Mouse (Mus musculus): ENCODE measurements at regions not wholly inside any gene's neighbourhood (a gene's known extent, or its start where the extent isn't known, plus 50 kb on each side); places are given as distances from the start of the nearest gene placed in this dataset.

GRCm38 (mm10) chr14:71192486-71192885, 592.9 kb upstream of the Fam160b2 start:
- no peak for TF ChIP-seq GATA1 (IDR thresholded peaks at IDR 0.05; ENCODE audit: low read length)

GRCm38 (mm10) chr14:71189360-71189759, 589.7 kb upstream of the Fam160b2 start:
- TF ChIP-seq GATA1 (IDR thresholded peaks at IDR 0.05; ENCODE audit: low read length) = no peak

- no peak for TF ChIP-seq GATA1 (IDR thresholded peaks at IDR 0.05; ENCODE audit: low read length)
Measured at GRCm38 (mm10) chr14:71177341-71177740, 577.7 kb upstream of the Fam160b2 start.

- no peak for TF ChIP-seq GATA1 (IDR thresholded peaks at IDR 0.05; ENCODE audit: low read length)
Measured at GRCm38 (mm10) chr14:71174175-71174574, 574.5 kb upstream of the Fam160b2 start.

- TF ChIP-seq GATA1 (IDR thresholded peaks at IDR 0.05; ENCODE audit: low read length) = no peak
Measured at GRCm38 (mm10) chr14:71159556-71159955, 559.9 kb upstream of the Fam160b2 start.

GRCm38 (mm10) chr14:71142465-71142864, 542.8 kb upstream of the Fam160b2 start:
- no peak for TF ChIP-seq GATA1 (IDR thresholded peaks at IDR 0.05; ENCODE audit: low read length)

GRCm38 (mm10) chr14:71129771-71130211, 530.2 kb upstream of the Fam160b2 start:
- no peak for TF ChIP-seq GATA1 (IDR thresholded peaks at IDR 0.05; ENCODE audit: low read length)

- TF ChIP-seq GATA1 (IDR thresholded peaks at IDR 0.05; ENCODE audit: low read length) = no peak
Measured at GRCm38 (mm10) chr14:71128495-71128894, 528.9 kb upstream of the Fam160b2 start.

- no peak for TF ChIP-seq GATA1 (IDR thresholded peaks at IDR 0.05; ENCODE audit: low read length)
Measured at GRCm38 (mm10) chr14:71118681-71119080, 519.0 kb upstream of the Fam160b2 start.

- TF ChIP-seq GATA1 (IDR thresholded peaks at IDR 0.05; ENCODE audit: low read length) = no peak
Measured at GRCm38 (mm10) chr14:71115798-71116432, 516.3 kb upstream of the Fam160b2 start.

GRCm38 (mm10) chr14:71115095-71115797, 515.6 kb upstream of the Fam160b2 start:
- no peak for TF ChIP-seq GATA1 (IDR thresholded peaks at IDR 0.05; ENCODE audit: low read length)

- TF ChIP-seq GATA1 (IDR thresholded peaks at IDR 0.05; ENCODE audit: low read length) = no peak
Measured at GRCm38 (mm10) chr14:71113198-71113597, 513.6 kb upstream of the Fam160b2 start.

GRCm38 (mm10) chr14:71104617-71105016, 505.0 kb upstream of the Fam160b2 start:
- no peak for TF ChIP-seq GATA1 (IDR thresholded peaks at IDR 0.05; ENCODE audit: low read length)

GRCm38 (mm10) chr14:71103955-71104354, 504.3 kb upstream of the Fam160b2 start:
- no peak for TF ChIP-seq GATA1 (IDR thresholded peaks at IDR 0.05; ENCODE audit: low read length)

- no peak for TF ChIP-seq GATA1 (IDR thresholded peaks at IDR 0.05; ENCODE audit: low read length)
Measured at GRCm38 (mm10) chr14:71095661-71096422, 496.2 kb upstream of the Fam160b2 start.

GRCm38 (mm10) chr14:71092626-71093326, 493.1 kb upstream of the Fam160b2 start:
- no peak for TF ChIP-seq GATA1 (IDR thresholded peaks at IDR 0.05; ENCODE audit: low read length)

Data from G1E-ER4 (cell line).